Mouse (Mus musculus) heart, embryonic 12.5 days (tissue): ENCODE data around the gene Asxl2. TPM values are rescaled to one million over a fixed set of nuclear protein-coding genes. Genes with fewer than 3 reads are reported as not detected.

ENCODE experiments used
- ATAC-seq: fragments of 200-750 bp; cut with Nextera tagmentation; 2 replicates; pipeline ENCODE4 v1.8.0; 2017; ENCODE audit warnings: moderate TSS enrichment, moderate library complexity; ENCODE audit not compliant: insufficient number of reproducible peaks, low FRiP score
- H3K27ac ChIP-seq: fragments of 300-500 bp; sonication (generic); 2 replicates; pipeline ENCODE4 v1.5.1; 2016; ENCODE audit warnings: mild to moderate bottlenecking, moderate library complexity; ENCODE audit not compliant: poor library complexity, severe bottlenecking
- H3K27me3 ChIP-seq: fragments of 300-500 bp; sonication (generic); replicated peaks from 2 replicates; pipeline ENCODE4 v1.6.1; 2016; ENCODE audit warnings: mild to moderate bottlenecking, moderate library complexity
- H3K36me3 ChIP-seq: fragments of 300-500 bp; sonication (generic); 2 replicates; pipeline ENCODE4 v1.6.1; 2016; ENCODE audit warnings: mild to moderate bottlenecking, moderate library complexity
- H3K4me1 ChIP-seq: fragments of 300-500 bp; sonication (generic); replicated peaks from 2 replicates; pipeline ENCODE4 v1.6.1; 2016; ENCODE audit warnings: mild to moderate bottlenecking
- H3K4me2 ChIP-seq: fragments of 300-500 bp; sonication (generic); 2 replicates; pipeline ENCODE4 v1.6.1; 2016; ENCODE audit warnings: mild to moderate bottlenecking, moderate library complexity
- H3K4me3 ChIP-seq: fragments of 300-500 bp; sonication (generic); 2 replicates; pipeline ENCODE4 v1.5.1; 2016; ENCODE audit warnings: mild to moderate bottlenecking
- H3K9ac ChIP-seq: fragments of 300-500 bp; sonication (generic); 2 replicates; pipeline ENCODE4 v1.6.1; 2016; ENCODE audit warnings: mild to moderate bottlenecking, moderate library complexity
- H3K9me3 ChIP-seq: fragments of 300-500 bp; sonication (generic); replicated peaks from 2 replicates; pipeline ENCODE4 v1.6.1; 2016; ENCODE audit warnings: mild to moderate bottlenecking, moderate library complexity
- WGBS: fragments of 180-500 bp; shearing (Covaris S2); methylation state at CpG from one replicate; pipeline ENCODE4 v1.1.7; 2016; 5-methylcytosine and 5-hydroxymethylcytosine counted together
- polyA plus RNA-seq: library from polyadenylated mRNA; unstranded; fragments of >200 nt; fragmentation: Nextera tagmentation; extraction: Ambion mirVana; gene quantifications from 2 replicates; pipeline ENCODE4 v1.2.1, GENCODE M21; 2016

The Asxl2 gene
- 22.6 and 24.5 TPM in 2 replicates for polyA plus RNA-seq

- H3K36me3 ChIP-seq = peaks cover 12% of the 10 kb centered on the region; the same call in 1 of the 2 replicates
- peak; percentile 96 for ATAC-seq
Observed at GRCm38 (mm10) chr12:3426530-3427034, at the start of gene Asxl2. Gene Asxl2 (plus strand): TSS chr12:3426857.

GRCm38 (mm10) chr12:3377190-3377589 lies 49.5 kb upstream of the Asxl2 start:
- no peaks in the 10 kb centered on the region for H3K27me3 ChIP-seq
- H3K9ac ChIP-seq = no peak overlapping the region
- ATAC-seq = no peak
- H3K9me3 ChIP-seq = no peaks in the 10 kb centered on the region
- H3K36me3 ChIP-seq = peaks cover 5% of the 10 kb centered on the region; the same call in 1 of the 2 replicates
- WGBS = 37% methylated on average over 3 of the region's 3 CpGs
- 0 out of 2 replicates have a peak, but pooled peaks cover 8% of the 10 kb centered on the region for H3K4me1 ChIP-seq
- no peak overlapping the region for H3K27ac ChIP-seq
- no peak overlapping the region for H3K4me3 ChIP-seq
- H3K4me2 ChIP-seq = no peak overlapping the region

More at GRCm38 (mm10) chr12:3426530-3427034, at the start of gene Asxl2:
- peak within 1 kb of the TSS; percentile 71 for H3K4me2 ChIP-seq
- H3K9me3 ChIP-seq = no peaks in the 10 kb centered on the region
- H3K9ac ChIP-seq = peak within 1 kb of the TSS; percentile 98
- under 1% methylated on average over 53 of the region's 53 CpGs for WGBS
- peak within 1 kb of the TSS; percentile 84 for H3K4me3 ChIP-seq
- H3K27me3 ChIP-seq = no peaks in the 10 kb centered on the region
- peaks cover 24% of the 10 kb centered on the region for H3K4me1 ChIP-seq
- H3K27ac ChIP-seq = peak within 1 kb of the TSS; percentile 99

GRCm38 (mm10) chr12:3377755-3378154 lies 48.9 kb upstream of the Asxl2 start:
- no peaks in the 10 kb centered on the region for H3K9me3 ChIP-seq
- WGBS = 42% methylated on average over 5 of the region's 5 CpGs
- H3K27me3 ChIP-seq = no peaks in the 10 kb centered on the region
- no peak overlapping the region for H3K4me2 ChIP-seq
- H3K27ac ChIP-seq = no peak overlapping the region
- peak; percentile 58; the same call in 1 of the 2 replicates for ATAC-seq
- H3K4me3 ChIP-seq = no peak overlapping the region
- 0 out of 2 replicates have a peak, but pooled peaks cover 8% of the 10 kb centered on the region for H3K4me1 ChIP-seq
- H3K36me3 ChIP-seq = peaks cover 11% of the 10 kb centered on the region
- H3K9ac ChIP-seq = no peak overlapping the region

DNA sequence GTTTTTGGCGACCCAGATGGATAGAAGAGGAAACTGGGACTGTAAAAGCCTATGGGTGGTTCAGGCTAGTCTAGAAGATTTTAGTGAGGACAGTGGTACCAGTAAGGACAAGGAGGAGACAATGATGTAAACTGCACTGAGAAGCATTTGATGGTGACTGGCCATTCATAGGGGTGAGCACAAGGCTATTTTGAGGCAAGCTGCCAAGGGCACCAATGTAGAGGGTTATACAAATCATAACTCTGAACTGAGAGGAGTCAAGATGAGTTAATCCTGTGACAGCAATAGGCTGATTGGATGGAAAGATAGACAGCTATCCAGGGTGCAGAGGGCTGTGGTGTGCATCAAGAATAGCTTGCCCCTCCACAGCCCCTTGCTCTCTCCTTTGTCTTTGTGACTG lies 41.8 kb upstream of the Asxl2 start:
- no peak for ATAC-seq
- no peak overlapping the region for H3K27ac ChIP-seq
- peaks cover 18% of the 10 kb centered on the region for H3K4me1 ChIP-seq
- H3K27me3 ChIP-seq = no peaks in the 10 kb centered on the region
- H3K9me3 ChIP-seq = no peaks in the 10 kb centered on the region
- no peak overlapping the region for H3K4me2 ChIP-seq
- peaks cover 35% of the 10 kb centered on the region for H3K36me3 ChIP-seq
- H3K4me3 ChIP-seq = no peak overlapping the region
- H3K9ac ChIP-seq = no peak overlapping the region
- WGBS = 58% methylated on average over 1 of the region's 1 CpGs

- H3K4me1 ChIP-seq = peaks cover 18% of the 10 kb centered on the region
- H3K9me3 ChIP-seq = no peaks in the 10 kb centered on the region
- H3K27ac ChIP-seq = no peak overlapping the region
- 77% methylated on average over 6 of the region's 6 CpGs for WGBS
- peaks cover 35% of the 10 kb centered on the region for H3K36me3 ChIP-seq
- no peak overlapping the region for H3K4me3 ChIP-seq
- H3K9ac ChIP-seq = no peak overlapping the region
- no peak overlapping the region for H3K4me2 ChIP-seq
- no peaks in the 10 kb centered on the region for H3K27me3 ChIP-seq
- no peak for ATAC-seq
Observed at GRCm38 (mm10) chr12:3385271-3385670, 41.4 kb upstream of the Asxl2 start.

- Histone ChIP-seq H3K9ac (no peak overlapping the region), H3K4me2 (peak overlapping the region; percentile 33), H3K27ac (no peak overlapping the region), H3K9me3 (no peaks in the 10 kb centered on the region), H3K36me3 (peaks cover 35% of the 10 kb centered on the region), H3K27me3 (no peaks in the 10 kb centered on the region), H3K4me3 (no peak overlapping the region), H3K4me1 (peaks cover 18% of the 10 kb centered on the region)
- no peak for ATAC-seq
- WGBS = 55% methylated on average over 10 of the region's 10 CpGs
Observed at GRCm38 (mm10) chr12:3385940-3386339, 40.7 kb upstream of the Asxl2 start.

DNA sequence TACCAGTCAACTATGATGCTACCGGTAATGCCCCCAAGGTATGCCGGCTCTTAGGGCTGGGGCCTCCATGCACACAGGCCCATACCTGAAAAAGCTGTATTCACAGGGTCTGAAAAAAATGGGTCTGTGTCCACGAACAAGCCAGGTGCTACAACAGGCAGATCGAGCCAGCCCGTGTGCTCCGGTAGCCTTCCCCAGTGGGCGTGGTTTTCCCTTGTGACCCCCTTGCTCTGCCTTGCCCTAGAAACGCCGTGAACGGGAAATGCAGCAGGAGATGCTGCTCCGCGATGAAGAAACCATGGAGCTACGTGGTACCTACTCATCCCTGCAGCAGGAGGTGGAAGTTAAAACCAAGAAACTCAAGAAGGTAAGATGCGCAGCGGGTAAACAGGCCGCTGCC lies 38.8 kb upstream of the Asxl2 start:
- peaks cover 27% of the 10 kb centered on the region for H3K36me3 ChIP-seq
- H3K9me3 ChIP-seq = no peaks in the 10 kb centered on the region
- no peak overlapping the region for H3K27ac ChIP-seq
- ATAC-seq = no peak
- H3K4me3 ChIP-seq = no peak overlapping the region
- H3K4me1 ChIP-seq = peaks cover 19% of the 10 kb centered on the region
- H3K9ac ChIP-seq = no peak overlapping the region
- 85% methylated on average over 16 of the region's 16 CpGs for WGBS
- no peaks in the 10 kb centered on the region for H3K27me3 ChIP-seq
- no peak overlapping the region for H3K4me2 ChIP-seq

GRCm38 (mm10) chr12:3389394-3389793 lies 37.3 kb upstream of the Asxl2 start:
- H3K9me3 ChIP-seq = no peaks in the 10 kb centered on the region
- H3K27me3 ChIP-seq = no peaks in the 10 kb centered on the region
- peaks cover 25% of the 10 kb centered on the region for H3K36me3 ChIP-seq
- no peak overlapping the region for H3K4me2 ChIP-seq
- peaks cover 25% of the 10 kb centered on the region for H3K4me1 ChIP-seq
- H3K9ac ChIP-seq = no peak overlapping the region
- H3K27ac ChIP-seq = no peak overlapping the region
- H3K4me3 ChIP-seq = no peak overlapping the region
- peak; percentile 70; the same call in 1 of the 2 replicates for ATAC-seq
- WGBS = 89% methylated on average over 12 of the region's 12 CpGs

- H3K4me2 ChIP-seq = no peak overlapping the region
- H3K36me3 ChIP-seq = peaks cover 25% of the 10 kb centered on the region
- no peak for ATAC-seq
- peaks cover 21% of the 10 kb centered on the region for H3K4me1 ChIP-seq
- no peaks in the 10 kb centered on the region for H3K27me3 ChIP-seq
- WGBS = 86% methylated on average over 2 of the region's 2 CpGs
- H3K9ac ChIP-seq = no peak overlapping the region
- H3K4me3 ChIP-seq = no peak overlapping the region
- no peak overlapping the region for H3K27ac ChIP-seq
- no peaks in the 10 kb centered on the region for H3K9me3 ChIP-seq
Observed at GRCm38 (mm10) chr12:3390071-3390470, 36.6 kb upstream of the Asxl2 start.

DNA sequence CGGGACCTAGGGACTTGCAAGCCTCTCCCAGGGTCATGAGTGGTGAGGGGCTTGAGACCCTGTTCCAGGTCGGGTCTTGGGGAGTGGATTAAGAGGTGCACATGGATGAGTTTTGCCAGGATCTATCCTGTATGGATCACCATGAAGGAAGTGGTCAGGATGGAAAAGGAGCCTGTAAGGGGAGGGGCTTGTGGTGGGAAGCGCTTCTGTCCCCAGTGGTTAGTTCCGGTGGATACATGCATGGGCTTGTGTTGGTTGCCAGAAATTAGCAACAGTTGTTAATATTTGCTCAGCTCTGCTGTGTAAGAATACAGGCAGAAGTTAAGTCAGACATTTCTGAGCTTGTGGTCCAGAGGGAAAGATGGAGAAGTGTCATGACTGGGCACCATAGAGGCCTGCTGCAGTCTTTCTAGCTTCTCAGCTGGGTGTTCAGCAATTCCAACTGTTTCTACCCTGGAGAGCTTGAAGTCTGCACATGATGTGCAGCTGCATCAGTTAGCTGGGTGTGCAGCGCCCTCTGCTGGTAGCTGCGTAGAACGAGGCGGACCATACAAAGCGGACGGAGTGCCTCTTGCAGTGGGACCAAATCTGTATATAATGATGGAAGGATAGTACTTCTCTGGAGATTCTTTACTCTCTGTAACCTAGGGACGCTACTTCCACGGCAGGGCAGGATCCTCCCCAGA lies 35.9 kb upstream of the Asxl2 start:
- Histone ChIP-seq H3K4me1 (peaks cover 15% of the 10 kb centered on the region), H3K27ac (no peak overlapping the region), H3K9ac (no peak overlapping the region), H3K4me3 (no peak overlapping the region), H3K27me3 (no peaks in the 10 kb centered on the region), H3K36me3 (peaks cover 25% of the 10 kb centered on the region), H3K4me2 (no peak overlapping the region), H3K9me3 (no peaks in the 10 kb centered on the region)
- ATAC-seq = peak; percentile 56; the same call in 1 of the 2 replicates
- WGBS = 31% methylated on average over 12 of the region's 12 CpGs

DNA sequence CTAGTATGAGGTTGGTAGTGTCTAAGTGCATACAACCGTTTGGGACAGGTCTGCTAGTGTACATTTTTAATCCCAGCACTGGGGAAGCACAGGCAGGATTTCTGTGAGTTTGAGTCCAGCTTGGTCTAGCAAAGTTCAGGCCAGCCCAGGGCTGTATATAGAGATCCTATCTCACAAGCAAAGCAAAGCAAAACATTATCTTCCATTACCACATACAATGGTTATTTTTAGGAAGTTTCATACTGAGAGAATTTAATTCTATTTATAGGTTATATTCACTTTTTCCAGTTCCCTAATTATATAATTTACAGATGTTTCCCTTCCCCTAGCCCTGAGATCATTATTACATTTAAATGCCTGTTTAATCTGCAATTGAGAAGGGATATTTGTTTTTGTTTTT lies 35.4 kb upstream of the Asxl2 start:
- 64% methylated on average over 1 of the region's 1 CpGs for WGBS
- Histone ChIP-seq H3K9ac (no peak overlapping the region), H3K4me2 (no peak overlapping the region), H3K4me3 (no peak overlapping the region), H3K4me1 (peaks cover 9% of the 10 kb centered on the region; the same call in 1 of the 2 replicates), H3K36me3 (peaks cover 25% of the 10 kb centered on the region), H3K27ac (no peak overlapping the region), H3K27me3 (no peaks in the 10 kb centered on the region), H3K9me3 (no peaks in the 10 kb centered on the region)
- no peak for ATAC-seq
